Mouse (Mus musculus): ENCODE results near the gene Ccser1.
A peak's percentile ranks its signal among the peaks of the same experiment; 100 is the strongest.

The Ccser1 gene

DNA sequence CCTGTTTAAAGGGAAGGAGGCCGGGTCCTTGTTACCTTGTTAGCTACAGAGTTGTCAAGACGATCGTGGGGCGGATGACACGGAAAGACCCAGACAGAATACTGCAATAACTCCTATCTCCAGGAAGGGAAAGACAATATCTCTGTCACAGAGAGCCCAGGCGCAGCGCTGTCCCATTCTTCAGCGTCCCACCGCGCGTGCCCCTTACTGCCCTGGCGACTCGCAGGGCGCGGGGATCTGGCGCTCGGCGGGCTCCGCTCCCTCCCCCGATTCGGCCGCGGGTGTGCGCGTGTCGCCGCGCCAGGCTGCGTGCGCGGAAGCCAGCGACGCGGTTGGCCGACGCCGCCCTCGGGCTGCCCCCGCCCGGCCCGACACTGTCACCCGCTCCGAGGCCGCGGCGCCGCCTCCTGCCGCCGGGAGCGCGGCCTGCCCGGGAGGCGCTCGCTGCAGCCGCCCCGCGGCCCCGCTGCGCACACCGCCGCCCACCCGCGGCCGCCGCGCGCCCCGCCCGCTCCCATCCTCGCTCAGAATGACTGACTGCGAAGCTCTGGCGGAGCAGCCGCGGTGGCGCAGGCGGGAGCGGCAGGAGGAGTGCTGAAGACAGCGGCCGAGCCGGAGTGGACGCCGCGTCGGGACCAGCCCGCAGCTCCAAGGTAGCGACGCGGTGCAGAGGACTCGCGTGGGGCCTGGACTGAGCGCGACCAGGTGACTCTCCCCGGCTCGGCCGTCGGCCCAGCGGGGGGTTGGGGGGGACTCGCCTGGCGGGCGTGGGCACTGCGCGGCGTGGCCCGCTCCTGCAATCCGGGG, at the start of gene Ccser1:
Gene Ccser1 (plus strand): TSS at position 376 of the 807 bp plus-strand sequence.
- DNase-seq: peak; percentile 68

DNA sequence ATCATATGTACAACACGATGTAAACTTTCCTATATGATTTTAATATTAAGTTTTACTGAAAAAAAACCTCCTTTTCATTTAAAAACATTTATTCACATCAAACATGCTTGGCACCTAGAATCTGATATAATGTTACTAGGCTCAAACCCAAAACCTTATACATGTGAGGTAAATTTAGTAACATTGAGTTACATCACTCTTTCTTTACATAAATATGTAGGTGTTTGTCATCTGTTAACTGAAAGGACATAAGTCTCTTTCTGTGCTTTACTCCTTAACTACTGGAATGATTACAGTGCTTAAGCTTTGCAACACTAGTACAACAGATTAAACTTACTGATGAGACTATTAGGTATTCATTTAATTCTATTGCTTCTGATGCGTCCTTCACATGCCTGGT, 43.7 kb upstream of the Ccser1 start:
- DNase-seq: no peak

DNA sequence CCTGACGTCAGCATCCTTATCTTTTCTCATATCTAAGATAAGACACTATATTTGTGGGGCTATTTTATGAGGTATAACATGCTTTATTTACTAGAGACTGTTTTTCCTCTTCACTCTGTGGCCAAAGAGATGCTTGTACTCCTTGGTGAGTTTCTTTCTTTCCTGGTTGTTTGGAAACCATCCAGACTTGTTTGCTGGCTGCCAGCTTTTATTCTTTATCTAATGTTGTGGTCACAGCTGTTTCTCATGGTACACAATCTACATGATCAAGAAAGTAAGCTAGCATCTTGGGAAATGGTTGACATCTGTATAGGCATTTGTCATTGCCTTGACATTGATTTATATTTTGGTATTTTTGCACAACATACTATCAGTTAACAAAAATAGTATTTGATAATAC, 37.1 kb upstream of the Ccser1 start:
- no peak for DNase-seq

DNA sequence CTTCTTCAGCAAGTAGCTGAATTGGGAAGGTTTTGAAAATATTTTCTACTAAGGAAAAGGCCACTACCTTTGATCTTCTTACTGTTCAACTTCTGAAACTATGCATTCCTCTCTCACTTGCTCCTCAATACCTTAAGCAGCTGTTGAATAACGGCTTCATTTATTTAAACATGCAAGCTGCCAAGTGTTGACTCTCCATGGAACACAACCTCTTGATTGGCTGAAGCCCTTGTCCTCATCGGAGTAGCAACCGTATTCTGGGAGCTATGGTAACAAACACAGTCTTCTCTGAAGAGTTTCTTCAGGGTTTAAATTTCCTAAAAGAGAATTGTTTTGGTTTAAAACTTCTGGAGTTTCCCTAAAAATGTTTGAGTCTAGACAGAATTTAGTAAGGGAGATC, 27.2 kb upstream of the Ccser1 start:
- no peak for DNase-seq

DNA sequence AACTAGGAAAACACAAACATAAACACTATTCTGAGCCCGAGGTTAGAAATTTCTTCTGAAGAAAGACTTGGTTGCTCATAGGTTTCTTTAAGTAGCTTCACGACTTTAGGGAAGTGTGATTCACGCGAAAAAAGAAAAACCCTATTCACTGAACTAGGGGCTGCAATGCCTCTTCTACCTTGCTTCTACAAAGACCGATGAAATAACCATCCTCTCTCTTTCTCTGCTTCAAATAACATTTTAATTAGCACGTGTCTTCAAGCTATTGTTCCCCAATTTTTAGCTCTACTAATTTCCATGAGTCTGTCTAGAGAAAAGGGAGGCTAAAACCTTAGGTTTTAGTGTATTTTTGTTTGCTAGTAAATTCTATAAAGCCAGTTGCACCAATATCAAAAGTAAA, 25.5 kb upstream of the Ccser1 start:
- DNase-seq: no peak

DNA sequence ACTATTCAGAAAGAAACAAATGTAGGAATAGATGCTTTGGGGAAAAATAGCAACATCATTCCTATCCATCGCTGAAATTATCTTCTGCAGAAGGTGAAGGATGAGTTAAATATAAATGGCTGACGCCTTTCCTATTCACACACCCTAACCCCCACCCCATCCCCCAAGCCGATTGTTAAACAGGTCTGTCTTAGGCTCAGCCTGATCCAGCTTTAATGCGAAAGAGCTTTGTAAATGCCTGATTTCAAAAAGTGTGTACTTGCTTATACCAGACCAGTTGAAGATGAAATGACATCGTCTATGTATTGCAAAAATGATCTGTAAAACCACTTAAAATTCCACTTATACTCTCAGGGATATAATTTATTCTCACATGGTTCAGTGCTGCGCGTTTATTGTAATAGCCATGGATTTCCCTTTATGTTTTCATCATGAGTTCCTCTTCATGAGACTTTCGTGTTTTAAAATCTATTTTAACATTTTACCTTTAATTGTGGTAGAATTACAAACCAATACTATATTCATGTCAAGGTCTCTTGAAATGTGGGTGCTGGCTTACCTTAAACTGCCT, 25.0 kb upstream of the Ccser1 start:
- DNase-seq: no peak

DNA sequence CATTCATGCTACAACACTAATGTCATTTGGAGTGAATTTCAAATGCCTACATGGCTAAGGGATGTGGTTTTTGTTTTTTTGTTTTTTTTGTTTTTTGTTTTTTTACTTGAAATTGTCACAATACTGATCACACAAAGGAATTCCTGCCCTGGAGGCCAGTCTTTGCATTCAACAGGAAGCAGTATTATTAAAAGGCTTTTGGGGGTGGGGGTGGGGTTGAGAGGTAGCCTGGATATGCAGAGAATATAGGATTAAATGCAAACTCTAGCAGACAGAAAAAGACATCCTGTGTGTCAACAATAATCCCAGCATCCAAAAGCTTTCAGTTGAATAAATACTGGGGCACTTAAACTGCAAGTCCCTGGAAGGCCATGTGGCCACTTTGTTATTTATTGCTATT, 24.4 kb upstream of the Ccser1 start:
- no peak for DNase-seq

DNA sequence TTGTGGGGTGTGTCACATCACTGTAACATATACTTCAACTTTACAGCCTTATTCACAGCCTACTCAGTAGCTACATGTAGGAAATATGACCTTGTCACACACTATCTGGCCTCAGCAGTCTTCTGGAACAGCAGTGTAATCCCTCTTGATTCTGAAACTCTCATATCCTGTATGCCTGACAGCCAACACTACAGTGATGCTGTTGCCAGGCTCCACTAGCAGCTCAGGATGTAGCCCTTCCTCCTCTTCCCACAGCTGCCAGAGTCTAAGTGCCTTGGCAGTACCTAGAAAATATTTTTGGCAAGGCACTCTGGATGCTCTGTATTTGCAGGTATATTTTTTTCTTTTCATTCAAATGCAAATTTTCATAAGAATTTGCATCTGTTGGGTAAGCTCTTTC, 18.0 kb upstream of the Ccser1 start:
- DNase-seq: no peak

DNA sequence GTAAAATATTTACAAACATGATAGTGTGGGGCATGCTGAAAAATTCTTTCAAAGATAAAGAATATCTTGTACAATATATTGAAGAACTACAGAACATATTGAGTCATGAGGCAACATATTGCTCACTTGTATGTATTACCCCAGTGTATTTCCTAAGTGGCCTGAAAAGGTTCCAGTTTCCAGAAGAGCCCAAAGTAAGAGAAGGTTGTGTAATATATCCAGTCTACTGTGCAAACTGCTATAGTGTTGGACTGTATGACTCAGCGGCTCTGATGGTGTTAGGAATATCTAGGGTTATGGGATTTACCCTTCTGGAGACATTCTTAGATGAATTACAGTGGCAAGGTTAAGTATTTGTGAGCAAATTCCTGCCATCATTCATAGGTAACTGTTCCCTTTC, 13.2 kb upstream of the Ccser1 start:
- no peak for DNase-seq

DNA sequence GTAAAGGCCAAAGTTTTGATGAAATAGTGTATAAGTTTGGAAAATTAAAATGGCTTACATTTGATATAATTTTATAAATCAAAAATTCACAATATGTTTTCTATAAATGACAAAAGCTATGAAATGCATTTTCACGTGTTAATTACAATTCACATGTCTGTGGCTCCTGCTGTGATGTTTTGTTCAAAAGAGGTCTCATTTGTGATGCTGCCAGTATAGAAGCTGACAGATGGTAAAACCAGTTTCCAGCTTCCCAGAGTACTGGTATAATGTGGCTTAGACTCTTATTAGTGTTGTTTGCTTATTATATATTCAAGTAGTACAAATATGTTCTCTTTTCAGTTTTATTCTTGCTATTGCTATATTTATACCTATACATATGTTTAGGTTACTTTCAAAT, 4.0 kb upstream of the Ccser1 start:
- no peak for DNase-seq

DNA sequence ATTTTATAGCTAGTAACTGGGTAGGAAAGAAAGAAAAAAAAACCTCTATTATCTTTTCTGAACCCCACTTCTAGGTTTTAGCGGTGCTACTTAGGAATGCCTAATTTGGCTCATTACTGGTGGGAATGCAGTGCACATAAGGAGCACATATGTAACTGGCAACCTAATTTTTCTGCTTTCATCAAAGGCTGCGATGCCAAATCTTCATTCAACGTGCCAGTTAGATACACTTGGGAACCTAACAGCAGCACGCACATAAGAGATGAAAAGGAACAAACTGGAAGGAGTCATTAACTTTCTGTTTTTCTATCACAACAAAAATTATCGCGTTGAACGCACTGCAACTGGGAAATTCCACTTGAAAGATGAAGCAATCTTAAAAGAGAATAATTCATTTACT, 2.6 kb upstream of the Ccser1 start:
- no peak for DNase-seq

DNA sequence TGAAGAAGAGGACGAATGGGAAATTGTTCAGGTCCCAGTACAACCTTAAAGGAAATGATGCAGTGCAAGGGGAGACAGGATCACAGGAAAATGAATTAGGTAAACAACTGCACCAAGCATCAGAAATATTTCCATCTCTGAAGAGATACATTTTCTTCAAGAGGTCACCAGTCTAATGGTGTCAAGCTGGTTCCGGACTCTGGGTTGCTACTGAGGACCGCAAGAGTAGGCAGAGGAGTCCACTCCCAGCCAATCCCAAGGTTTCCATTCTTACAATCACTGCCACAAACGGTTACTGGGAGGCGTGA, 529 bp upstream of the Ccser1 start:
- no peak for DNase-seq

DNA sequence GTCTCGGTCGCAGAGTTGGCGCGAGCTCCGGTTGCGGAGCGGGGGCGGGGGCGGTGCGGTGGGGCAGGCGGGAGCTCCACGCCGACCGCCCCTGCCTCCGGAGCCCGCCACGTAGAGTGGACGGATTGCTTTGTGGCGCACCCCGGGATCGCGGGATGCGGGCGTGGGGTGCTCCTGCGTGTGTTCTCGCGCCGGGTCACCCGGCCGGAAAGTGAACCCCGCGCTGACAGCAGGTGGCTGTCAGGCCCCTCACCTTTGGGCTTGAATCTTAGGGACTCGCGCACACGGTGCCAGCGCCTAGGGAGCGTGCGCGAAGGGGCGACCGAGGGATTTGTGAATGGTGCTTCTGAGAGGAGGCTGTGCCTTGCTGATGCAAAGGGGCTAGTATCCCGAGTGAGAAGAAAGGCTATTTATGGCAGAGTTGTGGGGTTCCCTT, 650 bp downstream of the Ccser1 start:
- DNase-seq: peak; percentile 56

DNA sequence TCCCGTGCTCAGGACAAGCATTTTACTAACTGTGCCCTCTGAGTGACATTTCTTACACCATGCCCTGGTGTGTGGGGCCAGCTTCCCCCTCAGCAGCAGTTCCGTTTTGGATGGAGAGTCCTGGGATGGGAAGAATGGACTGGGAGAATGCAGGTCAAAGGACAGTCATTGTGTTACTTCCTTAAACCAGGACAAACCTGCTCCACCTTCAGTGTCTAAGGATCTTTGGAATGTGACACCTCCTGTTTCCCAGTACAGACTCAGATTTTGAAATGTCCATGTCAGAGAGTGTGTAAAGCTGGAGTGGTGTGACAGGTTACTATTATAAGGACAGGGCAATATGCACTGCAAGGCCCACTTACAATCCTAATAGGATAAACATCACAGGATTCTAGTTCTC, 8.9 kb downstream of the Ccser1 start:
- no peak for DNase-seq

DNA sequence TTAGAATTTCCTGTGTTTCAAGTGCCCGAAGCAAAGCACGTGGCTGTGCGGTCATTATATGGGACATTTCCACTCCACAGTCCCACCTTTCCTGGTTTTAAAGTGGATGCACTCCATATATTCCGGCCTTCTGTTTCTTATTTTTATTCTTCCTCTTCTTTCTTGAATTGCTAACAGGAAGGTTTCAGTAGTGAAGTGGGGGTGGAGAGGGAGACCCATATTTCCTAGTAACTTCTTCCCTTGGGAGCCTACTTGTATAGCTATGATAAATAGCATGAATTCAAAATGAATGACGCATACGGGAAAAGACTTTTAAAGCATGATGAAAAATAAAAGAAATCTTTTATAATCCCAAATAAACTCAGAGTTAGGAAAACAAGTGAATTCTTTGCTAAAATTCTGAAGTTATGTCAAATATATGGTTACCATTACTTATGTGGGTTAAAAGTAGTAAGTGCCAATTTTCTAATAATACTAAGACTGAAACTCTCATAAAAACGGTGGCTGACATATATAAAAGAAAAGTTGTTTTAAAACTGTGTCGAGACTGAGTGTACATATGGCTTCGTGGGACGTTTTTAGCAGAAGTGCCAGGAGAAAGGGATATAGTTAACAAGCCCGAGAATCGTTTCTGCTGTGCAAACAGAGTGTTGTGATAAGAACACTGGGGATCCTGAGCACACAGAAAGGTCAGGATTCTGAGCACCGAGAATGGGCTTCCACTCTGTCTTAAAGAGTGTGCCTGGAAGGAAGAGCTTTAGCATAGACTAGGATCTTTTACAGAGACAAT, 11.7 kb downstream of the Ccser1 start:
- DNase-seq: no peak

DNA sequence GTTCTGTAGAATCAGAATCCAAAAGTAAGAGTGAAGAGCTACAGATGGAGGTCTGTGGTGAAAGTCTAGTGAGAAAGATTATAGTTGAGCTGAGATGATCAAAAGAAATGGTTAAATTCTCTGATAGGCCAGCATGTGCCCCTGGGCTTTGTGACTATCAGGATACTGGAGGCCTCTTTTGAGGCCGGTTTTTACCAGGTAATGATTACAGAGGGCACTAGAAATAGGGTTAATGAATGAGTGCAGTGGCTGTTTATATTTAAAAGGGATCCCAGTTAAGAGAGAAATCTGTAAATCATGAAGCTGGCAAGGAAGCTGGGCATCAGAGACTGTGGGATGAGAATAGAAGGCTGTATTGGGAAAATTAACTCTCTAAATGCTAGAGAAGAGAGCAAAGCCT, 23.2 kb downstream of the Ccser1 start:
- DNase-seq: no peak

DNA sequence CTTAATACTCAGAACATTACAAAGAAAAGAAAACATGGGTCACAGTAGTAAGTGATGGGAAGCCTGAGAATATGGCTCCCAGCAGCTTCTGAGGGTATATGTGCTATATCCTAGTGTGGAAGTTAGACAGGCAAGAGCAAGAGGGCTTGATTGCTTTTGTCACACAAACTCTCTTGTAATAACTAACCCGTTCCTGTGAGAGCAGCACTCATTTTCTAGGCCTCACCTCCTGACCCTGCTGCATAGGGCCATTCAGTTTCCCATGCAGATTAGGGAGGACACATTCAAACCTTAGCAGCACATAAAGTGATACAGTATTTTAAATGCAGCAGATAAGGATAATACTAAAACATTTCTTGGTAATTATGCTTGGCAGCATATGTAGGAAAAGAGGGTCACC, 25.9 kb downstream of the Ccser1 start:
- no peak for DNase-seq

DNA sequence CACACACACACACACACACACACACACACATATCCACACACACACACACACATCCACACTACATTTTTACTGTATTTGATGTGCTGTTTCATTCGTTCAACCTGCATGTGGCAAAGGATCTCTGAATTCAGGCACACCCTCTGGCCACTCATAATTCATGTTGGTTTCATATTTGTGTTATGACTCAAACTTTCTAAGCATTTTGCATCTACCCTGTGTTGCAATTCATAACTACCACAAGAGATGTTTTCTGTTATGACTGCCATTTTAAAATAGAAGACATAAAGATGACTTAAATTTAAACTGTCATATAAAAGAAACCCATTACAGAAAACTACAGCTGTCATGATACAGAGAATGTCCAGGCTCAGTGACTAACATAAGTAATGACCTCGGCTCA, 26.5 kb downstream of the Ccser1 start:
- no peak for DNase-seq

DNA sequence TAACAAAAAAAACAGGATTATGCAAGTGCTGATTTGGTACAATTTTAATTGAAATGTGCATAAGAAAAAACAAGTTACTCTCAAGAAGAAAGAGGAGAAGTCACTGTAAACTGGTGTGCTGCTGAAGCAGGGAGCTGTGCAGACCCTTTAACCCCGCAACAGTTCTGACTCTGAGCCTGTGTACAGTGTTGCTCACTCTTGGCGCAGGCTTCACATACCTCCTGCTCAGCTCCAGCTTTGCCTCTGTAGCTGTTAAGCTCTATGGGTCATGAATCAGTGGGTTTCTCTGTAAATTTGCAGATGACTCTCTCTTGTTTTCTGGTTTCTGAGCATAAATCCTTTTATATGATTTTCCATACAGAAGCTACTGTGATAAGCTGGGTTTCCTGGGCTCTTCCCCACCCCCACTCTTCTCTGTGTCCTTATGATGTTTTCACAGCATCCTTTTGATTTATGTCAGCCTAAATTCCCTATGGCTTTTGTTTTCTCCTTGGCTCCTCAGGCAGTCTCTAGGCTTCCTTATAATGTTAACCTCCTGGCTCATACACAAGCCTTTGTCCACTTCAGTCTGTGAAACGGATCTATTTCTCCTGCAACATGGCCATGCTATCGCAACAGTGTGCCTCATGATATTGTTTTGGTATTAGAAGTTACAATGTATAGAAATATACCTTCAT, 30.1 kb downstream of the Ccser1 start:
- no peak for DNase-seq

DNA sequence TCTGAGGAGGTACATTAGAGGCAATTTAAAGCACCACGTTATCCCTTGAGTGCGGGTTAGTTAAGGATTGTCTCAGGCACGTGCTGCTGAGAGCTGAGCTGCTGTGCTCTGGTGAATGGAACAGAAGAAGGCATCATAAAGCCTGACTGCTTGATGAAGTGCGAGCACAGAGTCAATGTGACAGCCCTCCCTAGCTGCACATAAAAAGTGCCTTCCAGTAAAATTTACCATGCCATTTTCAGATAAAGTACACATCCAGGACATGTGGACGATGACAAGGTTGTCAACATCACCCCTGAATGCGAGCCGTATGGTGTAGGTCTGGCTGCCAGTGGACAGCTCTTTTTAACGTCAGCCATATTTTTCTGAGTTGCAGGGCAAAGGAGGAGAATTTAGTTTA, 35.6 kb downstream of the Ccser1 start:
- DNase-seq: no peak

DNA sequence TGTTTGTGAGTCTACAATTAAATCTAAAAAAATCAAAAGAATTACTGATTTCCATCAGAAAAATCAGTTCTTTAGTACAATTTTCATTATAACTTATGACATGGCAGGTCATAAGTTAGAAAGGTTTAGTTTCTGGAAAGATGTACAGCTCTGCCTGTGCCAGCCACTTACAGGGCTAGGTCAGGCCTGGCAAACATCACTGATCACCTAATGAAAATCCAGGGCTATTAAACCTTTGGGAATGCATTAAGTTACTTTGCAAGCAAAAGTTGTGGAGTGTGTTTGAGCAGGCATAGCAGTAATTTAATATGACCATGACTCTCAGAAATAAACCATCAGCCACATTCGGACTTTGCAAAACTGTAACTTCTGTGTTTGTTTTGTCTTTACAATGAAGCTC, 36.4 kb downstream of the Ccser1 start:
- DNase-seq: no peak

DNA sequence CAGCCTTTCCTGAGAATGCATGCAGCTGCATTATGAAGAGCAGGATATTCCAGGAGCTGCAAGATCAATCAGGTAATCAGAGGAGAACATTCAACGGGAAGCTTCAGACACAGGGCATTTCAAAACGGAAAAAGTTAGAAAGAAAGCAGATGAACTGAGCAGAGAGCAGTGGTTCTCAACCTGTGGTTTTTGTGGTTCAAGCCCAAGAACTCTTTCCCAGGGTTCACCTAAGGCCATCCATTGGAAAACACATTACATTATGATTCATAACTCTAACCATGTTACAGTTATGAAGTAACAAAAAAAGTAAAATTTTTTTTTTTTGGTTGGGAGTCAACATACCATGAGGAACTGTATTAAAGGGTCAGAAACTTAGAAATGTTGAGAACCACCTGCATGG, 37.6 kb downstream of the Ccser1 start:
- no peak for DNase-seq

DNA sequence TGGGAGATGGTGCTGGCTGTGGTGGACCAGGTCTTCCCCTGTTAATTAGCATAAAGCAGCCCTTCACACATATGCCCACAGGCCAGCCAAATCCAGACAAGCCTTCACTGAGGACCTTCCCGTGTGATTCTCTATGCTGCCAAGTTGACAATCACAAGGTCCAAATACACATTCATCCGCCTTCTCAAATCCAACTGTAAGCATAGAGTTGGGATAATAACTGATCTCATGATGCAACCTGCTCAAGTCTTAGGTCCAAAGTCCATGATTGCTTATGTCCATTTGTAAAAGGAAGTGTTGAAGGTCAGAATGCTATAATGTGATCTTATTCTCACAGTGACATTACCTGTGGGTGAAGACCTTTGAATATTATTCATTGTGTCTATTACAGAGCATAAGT, 43.4 kb downstream of the Ccser1 start:
- no peak for DNase-seq

DNA sequence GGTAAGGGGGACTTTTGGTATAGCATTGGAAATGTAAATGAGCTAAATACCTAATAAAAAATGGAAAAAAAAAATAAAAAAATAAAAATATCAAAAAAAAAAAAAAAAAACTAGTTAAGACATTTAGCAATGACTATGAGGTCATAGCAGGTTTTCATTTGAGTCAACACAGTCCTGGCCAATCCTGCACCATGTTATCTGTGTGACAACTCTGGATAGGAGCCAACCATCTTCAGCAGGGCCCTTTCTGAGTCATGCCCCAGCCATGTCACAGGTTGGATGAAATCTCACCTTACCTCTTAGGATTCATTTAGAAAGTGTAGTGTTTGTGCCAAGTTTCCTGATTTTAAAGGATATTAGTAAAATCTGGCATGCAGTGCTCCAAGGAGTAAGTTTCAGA, 45.2 kb downstream of the Ccser1 start:
- no peak for DNase-seq
